Mouse (Mus musculus): Measurements from ENCODE around the gene Chrne. TPM values are rescaled to one million over a fixed set of nuclear protein-coding genes. Genes with fewer than 3 reads are reported as not detected.

Chrne gene
- total and polyA plus RNA-seq, 3 experiments: not detected

- Histone ChIP-seq H3K4me3 (ENCODE audit: low read depth, low read length) (no peak overlapping the region), H3K4me1 (ENCODE audit: insufficient read depth, low read depth, low read length) (peaks cover 47% of the 10 kb centered on the region), H3K36me3 (replicated peaks) (peaks cover 9% of the 10 kb centered on the region), H3K9me3 (replicated peaks) (no peaks in the 10 kb centered on the region), H3K27me3 (ENCODE audit: insufficient read depth, low read length) (no peaks in the 10 kb centered on the region)
- TF ChIP-seq CTCF (IDR thresholded peaks at IDR 0.05; ENCODE audit: low read depth, low read length): no peak
- no peak for TF ChIP-seq TAL1 (conservative IDR thresholded peaks at IDR 0.05; ENCODE audit: low read depth, low read length)
- TF ChIP-seq GATA2 (IDR thresholded peaks at IDR 0.05; ENCODE audit: borderline replicate concordance, low read depth, low read length): no peak
- no peak for TF ChIP-seq POLR2AphosphoS5 (IDR thresholded peaks at IDR 0.05; ENCODE audit: insufficient replicate concordance, low read depth, low read length)
- no peak for TF ChIP-seq GATA1 (IDR thresholded peaks at IDR 0.05; ENCODE audit: borderline replicate concordance, low read length)
- DNase-seq (ENCODE audit: low spot score) (no peak), ATAC-seq (ENCODE audit: extremely low read depth, insufficient number of reproducible peaks, low FRiP score, poor library complexity, severe bottlenecking) (no peak)
Measured at GRCm38 (mm10) chr11:70635601-70636000, 16.6 kb upstream of the Chrne start.

- Histone ChIP-seq H3K4me3 (ENCODE audit: low read depth, low read length) (no peak overlapping the region), H3K4me1 (ENCODE audit: insufficient read depth, low read depth, low read length) (peaks cover 18% of the 10 kb centered on the region), H3K36me3 (replicated peaks) (no peaks in the 10 kb centered on the region), H3K9me3 (replicated peaks) (no peaks in the 10 kb centered on the region), H3K27me3 (ENCODE audit: insufficient read depth, low read length) (0 out of 2 replicates have a peak, but pooled peaks cover 4% of the 10 kb centered on the region)
- TF ChIP-seq CTCF (IDR thresholded peaks at IDR 0.05; ENCODE audit: low read depth, low read length): no peak
- no peak for TF ChIP-seq GATA2 (IDR thresholded peaks at IDR 0.05; ENCODE audit: borderline replicate concordance, low read depth, low read length)
- TF ChIP-seq TAL1 (conservative IDR thresholded peaks at IDR 0.05; ENCODE audit: low read depth, low read length): no peak
- no peak for TF ChIP-seq GATA1 (IDR thresholded peaks at IDR 0.05; ENCODE audit: borderline replicate concordance, low read length)
- no peak for TF ChIP-seq POLR2AphosphoS5 (IDR thresholded peaks at IDR 0.05; ENCODE audit: insufficient replicate concordance, low read depth, low read length)
- DNase-seq (ENCODE audit: low spot score): no peak
- ATAC-seq (ENCODE audit: extremely low read depth, insufficient number of reproducible peaks, low FRiP score, poor library complexity, severe bottlenecking): no peak
Measured at GRCm38 (mm10) chr11:70630129-70630528, 11.1 kb upstream of the Chrne start.

- no peaks in the 10 kb centered on the region for H3K9me3 ChIP-seq (replicated peaks)
- peak; percentile 8; the same call in 1 of the 2 replicates for ATAC-seq (ENCODE audit: extremely low read depth, insufficient number of reproducible peaks, low FRiP score, poor library complexity, severe bottlenecking)
- H3K27me3 ChIP-seq (ENCODE audit: insufficient read depth, low read length): 0 out of 2 replicates have a peak, but pooled peaks cover 4% of the 10 kb centered on the region
- peaks cover 19% of the 10 kb centered on the region for H3K4me1 ChIP-seq (ENCODE audit: insufficient read depth, low read depth, low read length)
- TF ChIP-seq CTCF (IDR thresholded peaks at IDR 0.05; ENCODE audit: low read depth, low read length) (no peak), POLR2AphosphoS5 (IDR thresholded peaks at IDR 0.05; ENCODE audit: insufficient replicate concordance, low read depth, low read length) (no peak), GATA2 (IDR thresholded peaks at IDR 0.05; ENCODE audit: borderline replicate concordance, low read depth, low read length) (no peak), GATA1 (IDR thresholded peaks at IDR 0.05; ENCODE audit: borderline replicate concordance, low read length) (no peak), TAL1 (conservative IDR thresholded peaks at IDR 0.05; ENCODE audit: low read depth, low read length) (no peak)
- no peak overlapping the region for H3K4me3 ChIP-seq (ENCODE audit: low read depth, low read length)
- H3K36me3 ChIP-seq (replicated peaks): no peaks in the 10 kb centered on the region
- peak; percentile 56 for DNase-seq (ENCODE audit: low spot score)
Measured at GRCm38 (mm10) chr11:70629557-70629956, 10.5 kb upstream of the Chrne start.

GRCm38 (mm10) chr11:70628431-70628830, 9.4 kb upstream of the Chrne start:
- peaks cover 19% of the 10 kb centered on the region for H3K4me1 ChIP-seq (ENCODE audit: insufficient read depth, low read depth, low read length)
- peaks cover 4% of the 10 kb centered on the region; the same call in 1 of the 2 replicates for H3K27me3 ChIP-seq (ENCODE audit: insufficient read depth, low read length)
- TF ChIP-seq GATA1 (IDR thresholded peaks at IDR 0.05; ENCODE audit: borderline replicate concordance, low read length): no peak
- no peak for TF ChIP-seq GATA2 (IDR thresholded peaks at IDR 0.05; ENCODE audit: borderline replicate concordance, low read depth, low read length)
- TF ChIP-seq TAL1 (conservative IDR thresholded peaks at IDR 0.05; ENCODE audit: low read depth, low read length): no peak
- no peak for TF ChIP-seq CTCF (IDR thresholded peaks at IDR 0.05; ENCODE audit: low read depth, low read length)
- TF ChIP-seq POLR2AphosphoS5 (IDR thresholded peaks at IDR 0.05; ENCODE audit: insufficient replicate concordance, low read depth, low read length): no peak
- no peaks in the 10 kb centered on the region for H3K36me3 ChIP-seq (replicated peaks)
- ATAC-seq (ENCODE audit: extremely low read depth, insufficient number of reproducible peaks, low FRiP score, poor library complexity, severe bottlenecking): no peak
- no peak overlapping the region for H3K4me3 ChIP-seq (ENCODE audit: low read depth, low read length)
- H3K9me3 ChIP-seq (replicated peaks): no peaks in the 10 kb centered on the region
- DNase-seq (ENCODE audit: low spot score): no peak

- Histone ChIP-seq H3K36me3 (replicated peaks) (no peaks in the 10 kb centered on the region), H3K9me3 (replicated peaks) (no peaks in the 10 kb centered on the region), H3K4me3 (ENCODE audit: low read depth, low read length) (no peak overlapping the region), H3K4me1 (ENCODE audit: insufficient read depth, low read depth, low read length) (peaks cover 33% of the 10 kb centered on the region), H3K27me3 (ENCODE audit: insufficient read depth, low read length) (peaks cover 6% of the 10 kb centered on the region; the same call in 1 of the 2 replicates)
- TF ChIP-seq GATA2 (IDR thresholded peaks at IDR 0.05; ENCODE audit: borderline replicate concordance, low read depth, low read length) (no peak), GATA1 (IDR thresholded peaks at IDR 0.05; ENCODE audit: borderline replicate concordance, low read length) (no peak), CTCF (IDR thresholded peaks at IDR 0.05; ENCODE audit: low read depth, low read length) (no peak), TAL1 (conservative IDR thresholded peaks at IDR 0.05; ENCODE audit: low read depth, low read length) (no peak), POLR2AphosphoS5 (IDR thresholded peaks at IDR 0.05; ENCODE audit: insufficient replicate concordance, low read depth, low read length) (no peak)
- DNase-seq (ENCODE audit: low spot score) (no peak), ATAC-seq (ENCODE audit: extremely low read depth, insufficient number of reproducible peaks, low FRiP score, poor library complexity, severe bottlenecking) (no peak)
Measured at GRCm38 (mm10) chr11:70626877-70627276, 7.9 kb upstream of the Chrne start.

- Histone ChIP-seq H3K4me1 (ENCODE audit: insufficient read depth, low read depth, low read length) (peaks cover 30% of the 10 kb centered on the region), H3K4me3 (ENCODE audit: low read depth, low read length) (no peak overlapping the region)
- no peak for ATAC-seq (ENCODE audit: extremely low read depth, insufficient number of reproducible peaks, low FRiP score, poor library complexity, severe bottlenecking)
Measured at GRCm38 (mm10) chr11:70625473-70625872, 6.5 kb upstream of the Chrne start.

More at GRCm38 (mm10) chr11:70625473-70625872, 6.5 kb upstream of the Chrne start:
- DNase-seq (ENCODE audit: low spot score): no peak
- no peaks in the 10 kb centered on the region for H3K9me3 ChIP-seq (replicated peaks)
- no peaks in the 10 kb centered on the region for H3K36me3 ChIP-seq (replicated peaks)
- TF ChIP-seq CTCF (IDR thresholded peaks at IDR 0.05; ENCODE audit: low read depth, low read length) (peak; percentile 75), TAL1 (conservative IDR thresholded peaks at IDR 0.05; ENCODE audit: low read depth, low read length) (no peak)
- peaks cover 7% of the 10 kb centered on the region; the same call in 1 of the 2 replicates for H3K27me3 ChIP-seq (ENCODE audit: insufficient read depth, low read length)

Measured in G1E (cell line).